Mouse (Mus musculus) adrenal gland, postnatal 14 days (tissue): ENCODE results near the gene Thbs1. TPM values are rescaled to one million over a fixed set of nuclear protein-coding genes. Genes with fewer than 3 reads are reported as not detected.
"Not testable (repeated sequence)": the region's sequence is repeated elsewhere in the genome, so short reads cannot be mapped to it uniquely, and the experiment has no call there.

Source experiments
- DNase-seq: peaks from one replicate; pipeline ENCODE4 v3.0.0; 2021; ENCODE audit warnings: mixed read lengths
- total RNA-seq: library from RNA; stranded (reverse); gene quantifications from 2 replicates; pipeline ENCODE4 v1.2.3, GENCODE M21; 2021

Thbs1 gene
- total RNA-seq, 1 experiment from 2014 or later: 25.3 TPM

GRCm38 (mm10) chr2:118113808-118114524, 2.3 kb downstream of the Thbs1 start:
- DNase-seq: peak; percentile 38

DNA sequence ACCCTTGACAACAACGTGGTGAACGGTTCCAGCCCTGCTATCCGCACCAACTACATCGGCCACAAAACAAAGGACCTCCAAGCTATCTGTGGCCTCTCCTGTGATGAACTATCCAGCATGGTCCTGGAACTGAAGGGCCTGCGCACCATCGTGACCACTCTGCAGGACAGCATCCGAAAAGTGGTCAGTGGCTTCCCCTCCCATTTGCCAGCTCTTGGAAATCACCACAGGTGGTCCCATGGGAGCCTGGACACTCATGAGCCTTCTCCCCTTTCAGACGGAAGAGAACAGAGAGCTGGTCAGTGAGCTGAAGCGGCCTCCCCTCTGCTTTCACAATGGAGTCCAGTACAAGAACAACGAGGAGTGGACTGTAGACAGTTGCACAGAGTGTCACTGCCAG, 3.0 kb downstream of the Thbs1 start:
- DNase-seq: no peak

GRCm38 (mm10) chr2:118115647-118116046, 4.0 kb downstream of the Thbs1 start:
- DNase-seq: no peak

- DNase-seq: no peak
Observed at GRCm38 (mm10) chr2:118116180-118116579, 4.5 kb downstream of the Thbs1 start.

- no peak for DNase-seq
Observed at GRCm38 (mm10) chr2:118116754-118117290, 5.1 kb downstream of the Thbs1 start.

GRCm38 (mm10) chr2:118117401-118117800, 5.7 kb downstream of the Thbs1 start:
- DNase-seq: no peak

DNA sequence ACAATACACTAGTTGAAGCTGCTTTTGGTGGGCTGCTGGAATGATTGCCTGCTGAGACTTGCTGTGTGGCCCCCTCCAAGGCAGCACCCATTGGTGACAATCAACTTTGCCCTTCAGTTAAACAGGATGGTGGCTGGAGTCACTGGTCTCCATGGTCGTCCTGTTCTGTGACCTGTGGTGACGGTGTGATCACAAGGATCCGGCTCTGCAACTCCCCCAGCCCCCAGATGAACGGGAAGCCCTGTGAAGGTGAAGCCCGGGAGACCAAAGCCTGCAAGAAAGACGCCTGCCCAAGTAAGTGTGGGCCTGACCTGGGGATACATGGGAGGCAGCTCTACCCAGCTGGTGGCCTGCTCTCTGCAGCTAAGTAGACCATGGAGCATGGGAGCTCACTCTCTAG, 6.4 kb downstream of the Thbs1 start:
- DNase-seq: no peak

GRCm38 (mm10) chr2:118118515-118118914, 6.8 kb downstream of the Thbs1 start:
- no peak for DNase-seq

- no peak for DNase-seq
Observed at GRCm38 (mm10) chr2:118119684-118120083, 8.0 kb downstream of the Thbs1 start.

GRCm38 (mm10) chr2:118120095-118120494, 8.4 kb downstream of the Thbs1 start:
- DNase-seq: no peak

GRCm38 (mm10) chr2:118120751-118121150, 9.1 kb downstream of the Thbs1 start:
- DNase-seq: no peak

GRCm38 (mm10) chr2:118122291-118122690, 10.6 kb downstream of the Thbs1 start:
- DNase-seq: no peak

DNA sequence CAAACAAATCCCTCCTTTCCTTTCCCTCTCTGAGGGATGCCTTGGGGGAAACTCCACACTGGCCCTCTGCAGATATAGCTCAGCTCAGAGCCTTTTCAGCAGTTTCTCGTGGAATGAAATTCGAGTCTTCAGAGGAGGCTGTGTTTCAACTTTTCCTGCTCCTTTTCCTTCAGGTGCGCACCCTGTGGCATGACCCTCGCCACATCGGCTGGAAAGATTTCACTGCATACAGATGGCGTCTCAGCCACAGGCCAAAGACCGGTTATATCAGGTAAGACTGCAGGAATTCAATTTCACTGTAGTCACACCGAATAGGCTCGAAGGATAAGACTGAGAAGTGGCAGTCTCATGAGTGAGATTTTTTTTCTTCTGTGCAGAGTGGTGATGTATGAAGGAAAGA, 12.1 kb downstream of the Thbs1 start:
- no peak for DNase-seq

GRCm38 (mm10) chr2:118124437-118124836, 12.8 kb downstream of the Thbs1 start:
- DNase-seq: no peak

DNA sequence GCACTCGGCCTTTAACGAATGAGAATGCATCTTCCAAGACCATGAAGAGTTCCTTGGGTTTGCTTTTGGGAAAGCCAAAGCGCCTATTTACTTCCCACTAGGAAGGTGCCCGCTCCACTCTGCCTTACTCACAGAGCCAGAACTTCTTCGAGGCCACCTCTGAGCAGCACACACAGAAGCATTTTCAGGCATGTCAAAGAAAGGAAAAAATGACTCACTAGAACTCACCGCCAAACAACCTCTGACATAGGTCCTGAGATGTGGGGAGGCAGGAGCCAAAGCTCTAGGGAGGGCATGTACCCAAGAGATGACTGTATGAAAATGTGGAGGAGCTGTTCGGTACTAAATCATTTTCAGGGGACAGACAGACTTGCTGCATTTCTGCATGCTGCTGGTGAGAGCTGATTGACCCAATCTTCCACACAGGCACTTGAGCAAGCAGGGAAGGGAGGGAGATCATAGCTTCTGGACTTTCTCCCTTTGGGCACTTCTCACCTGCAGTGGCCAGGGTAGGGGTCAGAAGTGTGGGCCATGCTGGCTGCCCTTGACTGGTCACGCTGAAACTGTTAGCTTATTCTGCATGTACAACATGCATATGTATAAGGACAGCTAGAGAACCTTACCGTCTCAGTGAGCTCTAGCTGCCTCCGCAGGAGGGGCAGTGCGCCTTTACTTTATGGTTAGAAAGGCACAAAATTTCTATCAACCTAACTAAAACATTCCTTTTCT, 13.7 kb downstream of the Thbs1 start:
- DNase-seq: no peak

- DNase-seq: no peak
Observed at GRCm38 (mm10) chr2:118125943-118126470, 14.3 kb downstream of the Thbs1 start.

DNA sequence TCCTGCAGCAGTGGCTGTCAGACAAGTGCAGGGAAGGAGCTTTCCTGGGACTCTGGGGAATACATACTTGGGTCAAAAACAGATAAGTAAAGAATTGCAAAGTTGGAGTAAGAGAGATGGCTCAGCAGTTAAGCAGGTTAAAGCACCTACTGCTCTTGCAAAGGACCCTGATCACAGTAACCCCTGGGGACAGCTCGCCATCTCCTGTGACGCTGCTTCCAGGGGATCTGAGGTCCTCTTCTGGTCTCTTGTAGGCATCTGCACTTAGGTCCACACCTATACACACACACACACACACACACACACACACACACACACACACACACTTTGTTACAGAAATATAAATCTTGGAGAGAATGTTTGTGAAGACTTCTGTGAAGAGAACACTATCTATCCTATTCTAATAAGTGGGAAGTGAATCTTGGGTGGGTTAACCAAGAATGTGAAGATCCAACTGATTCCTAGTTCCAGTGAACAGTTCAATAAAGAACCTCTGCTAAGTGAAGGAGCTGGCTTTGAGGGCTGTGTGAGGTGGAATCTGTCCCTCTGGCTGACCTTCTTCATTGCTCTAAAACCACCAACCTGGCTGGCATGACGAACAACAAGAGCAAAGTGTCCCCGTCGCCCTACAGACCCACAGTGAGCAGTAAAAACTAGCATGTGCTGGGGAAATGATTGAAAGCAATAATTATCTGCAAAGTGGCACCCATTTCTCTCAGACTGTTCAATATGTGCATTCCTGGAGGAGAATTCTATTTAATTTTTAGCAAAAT, 16.0 kb downstream of the Thbs1 start:
- DNase-seq: no peak

DNA sequence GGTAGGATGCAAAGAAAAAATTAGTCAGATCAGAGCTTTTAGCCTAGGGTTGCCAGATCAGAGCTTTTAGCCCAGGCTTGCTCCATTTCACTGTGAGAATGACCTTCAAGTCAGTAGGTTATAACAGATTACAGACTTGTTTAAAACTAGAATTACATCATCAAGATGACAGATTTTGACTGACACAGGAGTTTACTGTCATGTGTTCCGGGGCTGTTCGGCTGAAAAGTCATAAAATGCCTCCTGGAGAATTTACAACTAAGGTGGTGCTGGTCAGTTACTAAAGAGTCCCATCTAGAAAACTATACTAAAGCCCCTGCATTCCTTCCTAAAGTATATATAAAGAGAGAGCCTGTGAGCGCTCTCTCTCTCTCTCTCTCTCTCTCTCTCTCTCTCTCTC, 16.6 kb downstream of the Thbs1 start:
- no peak for DNase-seq

DNA sequence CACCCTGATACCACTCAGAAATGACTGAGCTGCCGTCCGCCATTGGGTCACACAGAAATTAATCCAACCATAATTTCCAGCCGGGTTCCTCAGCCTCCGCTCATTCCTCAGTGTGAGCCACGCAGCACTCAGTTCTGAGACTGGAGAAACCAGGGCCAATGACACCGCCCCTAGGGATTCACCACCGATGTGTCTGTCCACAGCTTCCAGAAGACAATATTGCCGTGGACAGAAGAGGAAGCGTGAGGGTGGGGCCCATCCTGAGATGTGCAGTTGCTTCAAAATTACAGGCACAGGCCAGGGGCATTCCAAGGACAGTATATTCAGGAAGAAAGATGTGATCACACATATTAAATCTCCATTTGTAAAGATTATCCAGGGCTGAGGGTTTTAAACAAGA, 25.4 kb downstream of the Thbs1 start:
- no peak for DNase-seq

DNA sequence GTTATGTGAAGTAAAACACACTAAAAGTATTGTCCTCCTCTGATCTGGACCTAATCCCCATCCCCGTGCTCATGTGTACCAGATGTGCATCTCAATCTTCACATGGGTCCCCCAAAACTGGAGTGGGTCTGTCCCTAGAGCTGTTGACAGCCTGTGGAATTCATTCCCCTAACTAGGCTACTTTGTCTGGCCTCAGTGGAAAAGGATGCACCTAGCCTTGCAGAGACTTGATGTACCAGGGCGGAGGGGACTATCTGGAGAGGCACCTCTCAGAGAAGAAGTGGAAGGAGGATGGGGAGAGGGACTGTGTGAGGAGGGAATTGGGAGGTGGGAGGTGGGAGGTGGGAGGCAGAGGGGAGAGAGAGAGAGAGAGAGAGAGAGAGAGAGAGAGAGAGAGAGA, 26.1 kb downstream of the Thbs1 start:
- DNase-seq: no peak

GRCm38 (mm10) chr2:118139261-118139660, 27.6 kb downstream of the Thbs1 start:
- no peak for DNase-seq

DNA sequence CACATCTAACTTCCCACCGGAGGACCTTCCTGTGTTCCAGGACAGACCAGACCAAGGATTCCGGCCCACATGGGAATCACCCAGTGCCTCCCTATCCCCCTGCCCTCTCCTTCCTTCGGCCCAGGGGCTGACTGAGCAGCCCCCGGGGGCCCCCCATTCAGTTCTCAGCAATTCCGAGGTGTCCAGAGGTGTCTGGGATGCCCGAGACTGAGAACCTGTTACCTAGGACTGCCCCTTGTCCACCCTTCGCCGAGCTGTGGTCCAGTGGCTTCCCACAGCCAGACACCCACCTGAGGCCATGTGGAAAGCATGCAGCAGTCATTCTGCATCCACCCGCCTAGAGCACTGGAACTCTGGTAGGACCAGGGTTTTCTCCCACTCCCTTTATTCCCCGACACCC, 30.0 kb downstream of the Thbs1 start:
- no peak for DNase-seq

DNA sequence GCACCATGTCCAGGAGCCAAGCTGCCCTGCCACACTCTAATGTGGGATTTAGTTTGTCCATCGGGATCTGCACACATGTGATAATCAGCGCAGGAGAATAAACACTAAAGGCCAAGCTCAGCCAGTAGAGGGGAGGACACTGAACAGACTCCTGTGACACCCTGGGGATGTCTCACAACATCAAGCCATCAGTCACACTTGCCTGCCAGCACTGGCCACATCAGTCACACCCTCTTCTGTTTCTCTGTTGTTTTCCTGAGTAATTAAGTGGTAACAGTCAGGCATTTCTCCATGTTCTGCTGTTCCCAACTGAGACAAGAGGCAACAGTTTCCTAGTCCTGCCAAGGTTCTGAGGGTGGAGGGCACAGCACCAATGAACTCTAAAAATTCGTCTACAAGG, 36.1 kb downstream of the Thbs1 start:
- not testable (repeated sequence) for DNase-seq
